Mouse (Mus musculus) heart, postnatal 0 days (tissue): ENCODE results near the gene March1.

Experiments
- CTCF ChIP-seq: IDR thresholded peaks from 2 replicates; pipeline ENCODE4 v1.5.1; 2016; ENCODE audit warnings: antibody characterized with exemption, control low read depth, low read depth
- EP300 ChIP-seq: IDR thresholded peaks from 2 replicates; pipeline ENCODE4 v1.6.1; 2016; ENCODE audit warnings: antibody characterized with exemption, low read depth

DNA sequence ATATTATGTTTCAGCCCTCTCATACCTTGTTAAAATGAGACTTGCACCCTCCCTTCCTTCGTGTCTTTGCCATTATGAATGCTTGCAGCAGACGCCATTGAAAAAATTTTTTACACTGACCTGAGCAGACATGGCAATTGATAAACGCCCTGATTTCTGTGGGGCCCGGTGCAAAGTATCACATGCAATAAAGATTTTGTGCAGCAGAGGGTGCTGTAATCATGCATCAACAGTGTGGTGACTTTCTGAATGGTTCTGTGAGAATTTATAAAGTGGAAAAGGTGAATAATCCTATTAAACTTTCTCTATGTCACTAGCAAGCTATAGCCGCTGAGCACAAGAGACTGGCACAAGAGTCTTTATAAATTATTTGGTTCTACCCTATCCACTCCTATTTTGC is 833.0 kb downstream of the March1 start:
- no peak for TF ChIP-seq EP300
- TF ChIP-seq CTCF = peak; percentile 50
